Mouse (Mus musculus): ENCODE results near the gene Cacna1s. TPM values are rescaled to one million over a fixed set of nuclear protein-coding genes. Genes with fewer than 3 reads are reported as not detected.

Cacna1s gene
- total RNA-seq, 2 experiments from 2014 or later: 779 to 840 TPM

GRCm38 (mm10) chr1:136031697-136032096 lies 20.9 kb upstream of the Cacna1s start:
- no peak for DNase-seq
- no peak overlapping the region for H3K4me3 ChIP-seq
- no peak overlapping the region for H3K27ac ChIP-seq
- intact Hi-C loops (cut with DNase I): no loop called here
- no peak for TF ChIP-seq CTCF (IDR thresholded peaks at IDR 0.05)

- intact Hi-C loops (cut with DNase I): no loop called here
- no peak for DNase-seq
- Histone ChIP-seq H3K4me3 (no peak overlapping the region), H3K27ac (no peak overlapping the region)
- TF ChIP-seq CTCF (IDR thresholded peaks at IDR 0.05): no peak
Measured at GRCm38 (mm10) chr1:136032961-136033360, 19.6 kb upstream of the Cacna1s start.

- no peak overlapping the region for H3K4me3 ChIP-seq
- no peak overlapping the region for H3K27ac ChIP-seq
- intact Hi-C loops (cut with DNase I): no loop called here
- no peak for DNase-seq
- no peak for TF ChIP-seq CTCF (IDR thresholded peaks at IDR 0.05)
Measured at GRCm38 (mm10) chr1:136038746-136039538, 13.6 kb upstream of the Cacna1s start.

- H3K4me3 ChIP-seq: no peak overlapping the region
- no peak overlapping the region for H3K27ac ChIP-seq
- intact Hi-C loops (cut with DNase I): no loop called here
- no peak for TF ChIP-seq CTCF (IDR thresholded peaks at IDR 0.05)
- DNase-seq: no peak
Measured at GRCm38 (mm10) chr1:136040452-136040851, 12.1 kb upstream of the Cacna1s start.

GRCm38 (mm10) chr1:136040874-136041273 lies 11.7 kb upstream of the Cacna1s start:
- intact Hi-C loops (cut with DNase I): no loop called here
- no peak for TF ChIP-seq CTCF (IDR thresholded peaks at IDR 0.05)
- Histone ChIP-seq H3K27ac (no peak overlapping the region), H3K4me3 (no peak overlapping the region)
- DNase-seq: no peak

GRCm38 (mm10) chr1:136045774-136046173 lies 6.8 kb upstream of the Cacna1s start:
- TF ChIP-seq CTCF (IDR thresholded peaks at IDR 0.05): peak; percentile 86
- no peak overlapping the region for H3K4me3 ChIP-seq
- no peak overlapping the region for H3K27ac ChIP-seq
- intact Hi-C loops (cut with DNase I): loop anchor here (2.0 kb wide), 1 partner anchor 129 kb away; no protein-coding TSS in a partner anchor
- peak; percentile 70 for DNase-seq

- DNase-seq: peak; percentile 43
- H3K27ac ChIP-seq: no peak overlapping the region
- peak; percentile 75 for TF ChIP-seq CTCF (IDR thresholded peaks at IDR 0.05)
- intact Hi-C loops (cut with DNase I): no loop called here
- H3K4me3 ChIP-seq: no peak overlapping the region
Measured at GRCm38 (mm10) chr1:136047432-136047831, 5.1 kb upstream of the Cacna1s start.

GRCm38 (mm10) chr1:136047894-136048293 lies 4.7 kb upstream of the Cacna1s start:
- Histone ChIP-seq H3K4me3 (no peak overlapping the region), H3K27ac (no peak overlapping the region)
- DNase-seq: no peak
- no peak for TF ChIP-seq CTCF (IDR thresholded peaks at IDR 0.05)
- intact Hi-C loops (cut with DNase I): no loop called here

- TF ChIP-seq CTCF (IDR thresholded peaks at IDR 0.05): no peak
- peak within 1 kb of the TSS; percentile 58 for H3K4me3 ChIP-seq
- intact Hi-C loops (cut with DNase I): loop anchor here (1.0 kb wide), 1 partner anchor 26 kb away; no protein-coding TSS in a partner anchor
- DNase-seq: no peak
- no peak within 1 kb of the TSS for H3K27ac ChIP-seq
Measured at GRCm38 (mm10) chr1:136050312-136051012, 2.1 kb upstream of the Cacna1s start, which contains the start of gene Ascl5. Gene Ascl5, plus strand, starts transcription at chr1:136050804.

GRCm38 (mm10) chr1:136051013-136051315 lies 1.6 kb upstream of the Cacna1s start:
- no peak for DNase-seq
- Histone ChIP-seq H3K4me3 (peak overlapping the region; percentile 58), H3K27ac (no peak overlapping the region)
- intact Hi-C loops (cut with DNase I): loop anchor here (1.0 kb wide), 1 partner anchor 25 kb away; no protein-coding TSS in a partner anchor
- no peak for TF ChIP-seq CTCF (IDR thresholded peaks at IDR 0.05)

- intact Hi-C loops (cut with DNase I): loop anchor here (1.0 kb wide), 1 partner anchor 25 kb away; no protein-coding TSS in a partner anchor
- DNase-seq: peak; percentile 81
- peak overlapping the region; percentile 58; the same call in 1 of the 2 replicates for H3K4me3 ChIP-seq
- peak; percentile 79 for TF ChIP-seq CTCF (IDR thresholded peaks at IDR 0.05)
- H3K27ac ChIP-seq: no peak overlapping the region
Measured at GRCm38 (mm10) chr1:136051465-136051864, 1.1 kb upstream of the Cacna1s start.

GRCm38 (mm10) chr1:136055771-136056170 lies 3.2 kb downstream of the Cacna1s start:
- Histone ChIP-seq H3K4me3 (peak overlapping the region; percentile 82), H3K27ac (peak overlapping the region; percentile 94; the same call in 1 of the 2 replicates)
- no peak for TF ChIP-seq CTCF (IDR thresholded peaks at IDR 0.05)
- DNase-seq: no peak
- intact Hi-C loops (cut with DNase I): no loop called here

GRCm38 (mm10) chr1:136058594-136058993 lies 6.0 kb downstream of the Cacna1s start:
- Histone ChIP-seq H3K4me3 (peak overlapping the region; percentile 82; the same call in 1 of the 2 replicates), H3K27ac (peak overlapping the region; percentile 94)
- no peak for DNase-seq
- TF ChIP-seq CTCF (IDR thresholded peaks at IDR 0.05): no peak
- intact Hi-C loops (cut with DNase I): no loop called here
